Mouse (Mus musculus): ENCODE data around the gene Sfrp5.

Sfrp5 gene

DNA sequence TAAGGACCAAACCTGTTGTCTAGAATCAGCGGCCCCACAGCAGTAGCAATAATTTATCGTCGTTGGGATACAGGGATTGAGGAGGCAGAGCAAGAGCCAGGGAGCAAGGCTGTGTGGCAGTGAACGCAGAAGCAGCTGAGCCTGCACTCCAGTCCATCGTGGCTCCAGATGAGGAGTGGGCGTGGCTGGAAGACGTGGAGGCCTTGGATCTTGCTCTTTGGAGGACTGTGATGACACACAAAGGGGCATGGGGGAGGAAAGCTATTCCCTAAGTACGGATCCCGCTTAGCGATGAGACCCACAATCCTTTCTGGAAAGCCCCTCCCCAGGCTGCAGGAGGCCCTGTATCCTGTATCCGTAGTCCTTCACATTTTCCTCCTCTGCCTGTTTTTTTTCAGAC lies 4.0 kb downstream of the Sfrp5 start:
- DNase-seq (ENCODE audit: low spot score): no peak

DNA sequence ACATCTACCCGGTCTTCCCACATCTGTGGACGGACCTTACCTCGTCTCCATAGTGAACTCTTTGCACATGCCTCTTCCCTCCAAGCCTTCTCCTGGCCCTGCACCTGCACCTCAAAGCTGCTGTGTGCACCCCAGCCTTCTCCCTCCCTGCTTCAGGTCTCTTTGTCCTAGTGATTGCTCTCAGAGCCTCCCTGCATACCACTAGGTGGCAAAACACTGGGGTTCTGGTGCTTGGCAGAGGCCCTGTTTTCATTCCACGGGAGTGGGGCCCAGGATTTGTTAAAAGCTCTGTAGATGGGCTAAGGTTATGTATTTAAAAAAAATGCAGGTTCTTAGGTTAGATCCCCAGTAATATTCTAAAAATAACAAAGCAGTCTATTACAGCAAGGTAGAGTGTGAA lies 5.0 kb downstream of the Sfrp5 start:
- DNase-seq (ENCODE audit: low spot score): no peak

DNA sequence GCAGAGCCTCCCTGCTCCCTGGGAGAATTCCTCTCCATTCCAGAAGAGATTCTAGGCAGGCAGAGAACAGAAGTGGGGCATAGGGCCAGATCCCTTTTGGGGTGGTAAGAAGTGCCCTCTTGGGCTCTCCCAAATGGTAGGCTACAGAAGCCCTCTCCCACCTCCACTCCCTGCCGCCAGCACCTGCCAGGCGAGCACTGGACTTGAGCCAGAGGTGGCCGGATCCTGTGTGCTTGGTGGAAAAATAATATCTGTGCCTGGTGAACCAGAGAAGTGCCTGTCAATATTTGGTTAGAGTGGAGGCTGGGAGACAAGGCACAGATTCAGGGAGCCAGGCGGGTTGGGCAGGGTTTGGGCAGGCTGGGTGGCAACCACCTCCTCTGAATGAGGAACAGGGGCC lies 5.7 kb downstream of the Sfrp5 start:
- no peak for DNase-seq (ENCODE audit: low spot score)

DNA sequence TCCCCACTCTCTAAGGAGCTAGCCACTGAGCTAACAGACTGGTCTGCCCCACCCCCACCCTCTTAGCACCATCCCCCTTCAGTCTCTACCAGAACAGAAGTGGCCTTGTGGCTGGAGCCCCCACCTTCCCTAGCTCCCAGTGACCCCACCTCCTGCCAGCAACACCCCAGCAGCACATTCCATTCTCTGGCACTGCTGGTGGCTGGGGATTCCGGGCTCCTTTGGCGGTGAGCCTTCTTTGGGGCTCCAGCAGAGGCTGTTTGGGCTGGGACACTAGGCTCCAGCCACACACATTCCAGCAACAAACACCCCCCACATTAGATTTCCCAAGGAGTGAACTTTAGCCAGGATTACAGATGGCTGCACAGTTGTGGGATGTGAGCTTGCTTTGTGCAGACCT lies 8.7 kb downstream of the Sfrp5 start:
- no peak for DNase-seq (ENCODE audit: low spot score)

DNA sequence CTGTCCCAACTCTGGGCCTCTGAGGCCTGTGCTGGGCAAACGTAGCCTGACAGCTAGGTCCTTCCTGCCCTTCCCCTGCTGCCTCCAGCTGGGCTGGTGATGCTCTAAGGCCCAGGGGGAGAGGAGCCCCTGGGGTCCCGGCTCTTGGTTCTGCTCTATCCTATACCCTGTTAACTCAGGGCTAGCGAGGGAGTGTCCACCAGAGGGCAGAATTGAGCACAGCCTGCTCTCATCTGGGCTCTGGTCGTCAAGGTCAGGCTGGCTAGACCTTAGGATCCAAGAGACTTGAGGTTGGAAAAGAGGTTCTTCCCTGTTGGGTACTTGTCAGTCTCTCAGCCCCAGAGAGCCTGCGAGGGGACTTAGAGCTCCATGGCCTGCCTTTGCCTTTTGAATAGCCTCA lies 11.6 kb downstream of the Sfrp5 start:
- DNase-seq (ENCODE audit: low spot score): no peak

DNA sequence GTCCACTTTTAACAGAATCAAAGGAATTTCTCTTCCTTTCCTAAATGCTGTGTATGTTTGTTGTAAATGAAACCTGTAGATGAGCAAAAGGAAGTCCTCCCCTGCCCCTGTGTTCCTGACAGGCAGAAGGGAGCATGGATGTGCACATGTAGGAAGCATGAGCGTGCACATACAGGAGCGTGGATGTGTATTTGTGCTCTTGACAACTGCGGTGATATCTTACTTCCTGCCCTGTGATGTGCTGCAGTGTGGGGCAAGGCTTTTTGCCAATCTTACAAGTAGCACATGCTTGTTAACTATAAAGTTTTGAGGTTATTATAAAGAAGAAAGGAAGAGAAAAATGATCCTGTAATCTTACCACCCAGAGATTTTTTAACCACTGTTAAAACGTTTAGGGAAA lies 12.3 kb downstream of the Sfrp5 start:
- no peak for DNase-seq (ENCODE audit: low spot score)

DNA sequence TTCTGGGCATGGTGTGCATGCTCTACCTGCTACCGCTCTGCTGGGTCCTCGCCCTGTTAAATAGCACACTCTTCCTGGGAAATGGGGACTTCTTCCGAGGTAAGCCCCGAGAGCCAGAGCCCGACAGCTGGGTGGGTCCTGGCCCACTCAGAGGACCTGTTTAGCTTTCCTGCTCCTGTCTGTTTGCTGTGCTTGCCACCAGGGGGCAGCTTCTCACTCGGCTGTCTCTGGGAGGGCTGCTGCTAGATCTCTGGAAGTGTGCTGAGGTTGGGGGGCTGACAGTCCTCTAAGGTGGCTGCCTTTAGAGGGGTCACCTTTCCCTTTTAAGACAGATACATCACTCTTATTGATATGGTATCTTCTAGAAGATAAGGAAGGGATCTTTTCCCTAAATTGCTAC lies 19.4 kb downstream of the Sfrp5 start:
- DNase-seq (ENCODE audit: low spot score): no peak

DNA sequence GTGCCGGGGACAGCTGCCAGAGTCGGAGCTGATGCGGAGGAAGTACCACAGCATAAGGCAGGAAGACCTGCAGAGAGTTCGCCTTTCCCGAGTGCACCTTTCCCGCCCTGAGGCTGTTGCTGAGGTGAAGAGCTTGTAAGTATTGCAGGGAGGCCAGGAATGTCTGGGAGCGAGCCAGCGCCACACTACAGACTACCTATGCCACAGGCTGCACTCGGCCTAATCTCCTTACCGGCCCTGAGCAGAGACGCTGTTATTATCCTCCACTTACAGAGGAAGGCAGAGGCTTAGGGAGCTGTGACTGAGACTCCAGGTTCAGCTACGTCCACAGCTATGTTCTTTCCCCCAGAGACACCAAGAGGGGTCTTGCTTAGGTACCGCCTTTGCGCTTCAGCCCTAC lies 22.7 kb downstream of the Sfrp5 start:
- DNase-seq (ENCODE audit: low spot score): no peak

DNA sequence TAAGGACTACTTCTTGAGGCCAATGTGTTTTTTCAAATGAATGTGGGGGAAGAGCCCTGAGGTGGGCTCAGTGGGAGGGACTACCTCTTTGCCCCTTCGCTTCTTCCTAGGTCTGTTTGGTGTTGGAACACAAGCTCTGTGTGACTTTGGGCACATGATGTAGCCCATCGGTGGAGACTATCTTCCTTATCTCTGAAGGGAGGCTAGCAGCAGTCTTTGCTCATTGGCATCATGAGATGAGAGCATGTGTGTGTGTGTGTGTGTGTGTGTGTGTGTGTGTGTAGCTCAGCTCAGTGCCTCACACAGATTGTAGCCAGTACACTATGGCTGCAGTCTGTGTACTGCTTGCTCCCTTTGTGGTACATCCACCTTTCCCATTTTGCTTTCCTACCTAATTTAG lies 24.6 kb downstream of the Sfrp5 start:
- no peak for DNase-seq (ENCODE audit: low spot score)

DNA sequence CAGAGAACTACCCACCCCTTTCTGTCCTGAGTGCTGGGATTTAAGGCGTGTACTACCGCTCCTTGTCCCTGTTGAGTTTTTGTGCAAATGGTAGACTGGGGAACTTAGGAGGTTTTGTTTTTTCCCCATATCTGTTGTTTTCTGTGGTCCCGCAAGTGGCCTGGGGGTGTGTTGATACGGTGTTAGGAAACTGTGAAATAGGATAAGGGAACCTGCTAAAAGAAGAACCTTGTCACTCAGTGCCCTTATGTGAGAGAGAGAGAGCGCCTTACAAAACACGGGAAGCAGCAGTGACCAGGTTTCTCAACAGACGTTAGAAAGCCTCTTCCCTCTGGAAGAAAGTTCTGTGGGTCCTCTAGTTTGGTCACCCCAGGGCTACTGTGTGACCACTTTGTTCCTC lies 25.2 kb downstream of the Sfrp5 start:
- DNase-seq (ENCODE audit: low spot score): no peak

DNA sequence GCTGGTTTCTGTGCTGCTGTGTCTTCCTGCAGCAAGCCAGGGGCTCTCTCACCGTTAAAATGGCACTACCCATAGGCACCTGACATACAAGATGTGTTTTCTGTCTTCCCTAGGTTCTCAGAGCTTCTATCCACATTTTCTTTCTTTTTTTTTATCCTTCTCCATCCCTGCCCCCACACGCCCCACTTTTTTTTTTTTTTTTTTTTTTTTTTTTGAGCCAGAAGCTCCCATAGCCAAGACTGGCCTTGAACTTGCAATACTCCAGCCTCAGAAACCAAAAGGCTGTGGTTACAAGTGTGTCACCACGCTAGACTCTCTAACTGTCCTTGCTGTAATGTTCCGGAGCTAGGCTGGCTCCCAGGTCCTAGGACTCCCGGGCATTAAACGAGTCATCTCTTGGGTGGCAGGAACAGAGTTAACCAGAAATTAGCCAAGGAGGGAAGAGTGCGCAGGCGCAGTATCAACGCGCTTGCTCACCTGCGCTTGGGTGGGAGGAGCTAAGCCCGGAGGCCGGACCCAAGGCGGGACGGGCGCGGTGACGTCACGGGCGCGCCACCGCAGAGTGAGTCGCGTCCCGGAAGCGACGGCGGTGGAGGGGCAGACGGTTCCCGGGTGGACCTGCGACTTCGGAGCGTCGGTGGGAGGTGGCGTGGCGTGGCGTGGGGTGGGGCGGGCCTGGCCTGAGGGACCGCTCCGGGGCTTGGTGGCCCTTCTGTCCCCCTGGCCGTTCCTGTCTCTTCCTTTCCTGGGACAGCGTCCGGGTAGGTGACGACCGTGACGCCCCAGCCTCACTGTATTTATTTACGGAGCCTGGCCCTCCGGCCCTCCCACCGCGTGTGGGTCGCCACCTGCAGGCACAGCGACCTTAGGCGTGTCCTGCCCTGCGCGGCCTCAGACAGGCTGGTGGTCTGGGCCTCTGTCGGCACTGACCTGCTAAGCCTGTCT lies 31.8 kb downstream of the Sfrp5 start:
- DNase-seq (ENCODE audit: low spot score): peak; percentile 93

DNA sequence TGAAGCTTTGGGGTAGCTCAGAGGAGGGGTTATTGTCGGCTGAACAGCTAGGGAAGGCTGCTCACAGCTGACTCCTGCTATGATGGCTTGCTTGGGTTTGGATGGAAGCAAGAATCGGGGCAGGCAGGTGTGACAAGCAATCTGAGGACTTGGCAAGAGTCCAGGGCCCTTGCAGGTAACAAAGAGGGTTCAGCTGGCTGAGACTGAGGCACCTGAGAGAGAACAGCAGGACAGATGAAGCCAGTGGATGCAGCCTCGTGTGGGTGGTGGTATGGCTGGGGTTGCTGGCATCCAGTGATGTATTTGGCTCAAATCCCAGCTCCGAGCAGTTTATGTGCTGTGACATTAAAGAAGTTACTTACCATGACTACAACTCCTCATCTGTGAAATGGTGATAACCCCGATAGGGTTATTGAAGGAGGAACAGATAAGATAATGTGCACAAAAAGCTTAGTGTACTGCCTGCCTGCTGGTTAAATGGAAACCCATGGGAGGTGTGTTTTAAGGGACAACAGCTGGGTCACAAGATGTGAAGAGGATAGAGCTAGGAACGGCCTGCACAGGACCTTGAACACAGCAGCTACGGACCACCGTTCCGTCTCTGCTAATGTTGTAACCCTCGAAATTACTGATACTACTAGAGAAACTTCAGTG lies 32.6 kb downstream of the Sfrp5 start:
- DNase-seq (ENCODE audit: low spot score): peak; percentile 59

DNA sequence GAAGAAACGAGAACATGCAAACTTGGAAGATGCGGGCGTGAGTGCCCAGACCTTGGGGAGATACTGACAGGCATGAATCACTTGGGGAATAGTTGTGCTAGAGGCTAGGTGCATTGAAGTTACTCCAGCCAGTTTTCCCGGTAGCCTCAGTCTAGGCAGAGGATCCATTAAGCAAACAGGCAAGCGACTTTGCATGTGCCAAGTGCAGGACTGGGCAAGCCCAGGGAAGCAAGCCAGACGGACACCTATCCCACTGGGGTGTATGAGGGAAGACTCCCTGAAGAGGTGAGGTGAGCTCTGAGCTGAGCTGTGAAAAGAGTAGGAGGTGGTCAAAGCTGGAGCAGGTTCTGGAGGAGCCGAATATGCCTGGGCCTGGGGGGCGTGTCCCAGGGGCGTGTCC lies 34.6 kb downstream of the Sfrp5 start:
- DNase-seq (ENCODE audit: low spot score): no peak

DNA sequence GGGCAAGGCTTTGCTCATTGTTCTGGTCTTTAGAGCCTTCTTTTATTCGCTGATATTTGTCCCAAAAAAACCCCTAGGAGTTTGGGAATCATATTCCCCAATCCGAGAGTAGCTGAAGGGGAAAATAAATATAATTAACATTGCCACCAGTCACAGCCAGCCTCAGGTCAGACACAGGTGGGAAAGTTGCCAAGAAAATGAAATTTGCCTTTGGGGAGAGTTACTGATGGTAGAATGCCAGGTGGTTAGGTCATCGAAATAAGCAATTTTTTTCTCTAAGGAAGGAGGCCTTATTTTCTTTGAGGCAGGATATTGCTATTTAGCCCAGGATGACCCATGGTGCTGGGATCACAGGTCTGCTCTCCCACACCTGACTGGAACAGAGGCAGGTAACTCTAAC lies 35.3 kb downstream of the Sfrp5 start:
- no peak for DNase-seq (ENCODE audit: low spot score)

DNA sequence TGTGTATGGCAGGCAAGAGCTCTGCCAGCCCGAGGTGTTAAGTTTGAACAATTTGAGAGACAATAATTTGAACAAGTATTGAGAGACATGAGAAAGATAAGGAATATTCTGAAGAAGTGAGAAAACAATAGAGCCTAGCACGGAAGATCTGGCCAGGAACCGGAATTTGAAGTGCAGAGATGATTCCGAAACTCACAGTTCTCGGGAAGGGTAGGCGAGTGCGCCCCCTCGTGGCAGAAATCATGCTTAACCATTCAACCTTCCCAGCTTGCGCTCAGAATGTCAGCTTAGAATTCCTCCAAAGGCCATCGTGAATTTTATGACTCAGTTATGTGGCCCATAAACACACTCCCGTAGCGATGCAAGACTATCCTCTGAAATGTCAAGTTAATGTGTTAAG lies 35.9 kb downstream of the Sfrp5 start:
- DNase-seq (ENCODE audit: low spot score): peak; percentile 73

DNA sequence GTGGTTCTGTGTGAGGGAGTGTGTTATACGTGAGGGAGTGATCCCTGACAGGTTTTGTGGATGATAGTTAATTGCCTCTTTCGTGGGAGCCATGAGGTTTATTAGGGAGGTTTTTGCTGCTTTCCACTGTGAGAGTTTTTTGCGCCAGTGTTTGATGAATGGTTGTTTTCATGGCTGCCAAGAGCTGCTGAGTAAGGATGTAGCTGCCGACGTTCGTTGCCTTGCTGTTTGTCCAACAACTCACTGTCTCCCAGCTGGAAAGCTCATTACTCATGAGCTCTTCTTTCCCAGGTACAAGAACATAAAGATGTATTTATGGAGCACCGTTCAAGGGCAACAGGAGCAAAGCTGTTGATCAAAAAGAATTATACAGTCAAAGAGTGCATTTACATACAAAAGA lies 37.9 kb downstream of the Sfrp5 start:
- DNase-seq (ENCODE audit: low spot score): no peak

DNA sequence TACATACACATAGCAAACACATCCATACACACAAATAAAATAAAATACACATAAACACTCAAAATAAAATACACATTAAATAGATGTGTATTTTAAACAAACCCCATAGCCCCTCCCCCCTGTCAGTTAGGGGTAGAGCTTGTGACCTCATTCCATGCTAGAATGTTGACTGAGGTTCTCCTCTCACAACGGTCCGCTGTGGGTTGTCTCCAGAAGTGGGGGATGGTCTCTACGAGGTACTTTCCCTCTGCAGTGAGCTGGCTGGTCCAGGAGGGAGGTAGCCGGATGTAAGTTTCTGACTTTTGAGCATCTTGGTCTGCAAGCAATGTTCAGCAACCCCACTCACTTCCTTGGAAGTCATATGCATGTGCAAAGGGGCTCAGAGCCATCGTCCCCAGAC lies 38.3 kb downstream of the Sfrp5 start, which contains the start of gene Zfyve27:
Gene Zfyve27, plus strand, starts transcription at position 188 of the 400 bp plus-strand sequence.
- DNase-seq (ENCODE audit: low spot score): no peak

DNA sequence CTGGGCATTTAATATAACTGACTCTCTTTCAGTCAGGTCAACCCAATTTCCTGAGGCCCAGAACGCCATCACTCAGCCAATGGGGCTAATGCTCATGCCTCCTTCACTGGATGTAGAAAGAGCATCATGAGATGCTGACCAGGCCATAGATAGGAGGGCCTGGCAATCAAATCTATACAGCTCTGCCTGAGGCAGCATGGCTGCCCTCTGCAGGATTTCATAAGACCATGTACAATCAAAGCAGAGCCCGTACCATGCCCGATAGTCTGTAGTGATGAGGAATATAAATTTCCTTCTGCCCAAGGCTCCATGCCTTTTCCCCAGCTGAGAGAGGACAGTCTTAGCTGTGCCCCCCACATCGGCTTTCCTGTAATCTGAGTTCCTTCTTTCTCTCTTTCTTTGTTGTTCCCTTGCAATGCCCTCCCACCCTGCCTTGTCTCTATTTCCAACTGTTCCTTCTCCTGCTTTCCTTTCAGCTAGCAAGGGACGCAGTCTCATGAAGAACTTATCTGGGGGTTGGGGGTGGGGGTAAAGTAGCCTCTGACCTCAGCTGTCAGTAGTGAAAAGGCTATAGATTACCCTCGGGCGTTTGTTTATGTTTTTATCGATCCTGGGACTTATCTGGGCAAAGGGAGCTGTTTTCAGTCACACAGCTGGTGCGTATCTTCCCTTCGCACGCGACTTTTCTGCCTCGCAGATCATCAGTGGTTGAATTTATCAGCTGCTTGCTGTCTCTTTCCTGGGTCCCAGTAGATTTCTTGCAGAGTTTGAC lies 43.6 kb downstream of the Sfrp5 start:
- no peak for DNase-seq (ENCODE audit: low spot score)

DNA sequence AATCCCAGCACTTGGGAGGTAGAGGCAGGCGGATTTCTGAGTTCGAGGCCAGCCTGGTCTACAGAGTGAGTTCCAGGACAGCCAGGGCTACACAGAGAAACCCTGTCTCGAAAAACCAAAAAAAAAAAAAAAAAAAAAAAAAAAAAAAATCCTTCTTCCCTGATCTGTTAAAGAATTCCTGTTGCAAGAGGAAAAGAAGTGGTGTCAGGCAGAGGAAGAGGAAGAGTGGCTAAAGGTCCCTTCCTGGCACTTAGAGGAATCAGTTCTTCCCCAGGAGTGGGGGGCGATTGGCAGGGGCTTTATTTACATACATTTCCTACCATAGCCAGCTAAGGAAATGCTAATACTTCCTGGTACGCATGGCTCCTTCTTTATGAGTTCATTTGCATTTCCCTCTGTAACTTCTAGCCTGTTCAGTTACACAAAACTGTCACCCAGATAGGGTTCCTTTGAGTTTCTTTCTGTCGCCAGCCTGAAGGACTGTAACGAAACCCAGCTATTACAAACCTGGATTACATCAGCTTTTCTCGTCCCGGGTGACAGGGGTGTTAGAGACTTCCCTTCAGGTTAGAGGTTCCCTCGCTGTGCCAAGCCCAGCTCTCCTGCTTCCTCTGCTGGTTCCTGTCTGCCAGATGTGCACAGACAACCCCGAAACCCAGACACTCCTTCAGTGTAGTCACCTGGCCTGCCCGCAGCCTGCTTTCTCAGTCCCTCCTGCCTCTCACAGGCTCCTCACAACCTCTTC lies 44.4 kb downstream of the Sfrp5 start:
- DNase-seq (ENCODE audit: low spot score): no peak

DNA sequence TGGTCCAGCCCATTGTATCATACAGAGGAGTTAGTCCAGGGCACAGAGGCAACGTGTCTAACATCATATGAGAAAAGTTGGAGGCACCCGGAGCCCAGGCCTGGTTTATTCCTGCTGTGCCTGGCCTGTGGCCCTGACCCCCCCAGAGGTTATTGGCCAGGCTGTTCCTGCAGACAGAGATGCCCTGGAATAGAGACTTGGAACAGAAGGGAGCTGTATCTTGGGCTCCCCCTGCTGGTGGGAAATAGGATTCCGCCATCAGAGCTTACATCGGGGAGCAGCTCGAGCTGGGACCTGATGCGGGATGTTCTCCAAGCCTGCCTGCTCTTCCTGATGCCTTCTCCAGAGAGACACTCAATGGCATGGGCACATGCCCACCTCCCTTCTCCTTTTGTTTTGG lies 50.1 kb downstream of the Sfrp5 start:
- DNase-seq (ENCODE audit: low spot score): peak; percentile 82

DNA sequence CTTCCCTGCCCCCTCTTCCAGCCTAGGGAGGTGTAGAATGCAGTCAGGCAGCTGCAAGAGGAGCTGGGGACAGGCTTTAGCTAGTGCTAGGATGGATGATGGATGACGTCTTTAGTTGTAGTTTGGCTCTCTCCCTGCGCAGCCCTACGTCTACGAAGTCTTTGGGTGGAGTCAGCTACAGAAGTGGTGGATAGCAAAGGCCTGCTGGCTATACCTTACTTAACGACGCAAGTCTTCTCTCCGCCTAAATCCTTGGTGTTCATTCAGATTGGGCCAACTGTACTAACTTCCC lies 53.5 kb downstream of the Sfrp5 start:
- DNase-seq (ENCODE audit: low spot score): no peak
